Mouse (Mus musculus): ENCODE data around the gene Myh9. TPM values are rescaled to one million over a fixed set of nuclear protein-coding genes. Genes with fewer than 3 reads are reported as not detected.

Myh9 gene
- total RNA-seq, 1 experiment from 2014 or later, result 302 TPM

- no peak for ATAC-seq (replicated peaks in 1 of 2; ENCODE audit: insufficient read depth in 1 of 2, low FRiP score in 2 of 2, low TSS enrichment in 1 of 2, low read depth in 1 of 2, poor library complexity in 2 of 2, severe bottlenecking in 2 of 2)
Measured at GRCm38 (mm10) chr15:77836692-77837443, 5.1 kb downstream of the Myh9 start.

GRCm38 (mm10) chr15:77835930-77836653 is 5.9 kb downstream of the Myh9 start:
- no peak for ATAC-seq (replicated peaks in 1 of 2; ENCODE audit: insufficient read depth in 1 of 2, low FRiP score in 2 of 2, low TSS enrichment in 1 of 2, low read depth in 1 of 2, poor library complexity in 2 of 2, severe bottlenecking in 2 of 2)

DNA sequence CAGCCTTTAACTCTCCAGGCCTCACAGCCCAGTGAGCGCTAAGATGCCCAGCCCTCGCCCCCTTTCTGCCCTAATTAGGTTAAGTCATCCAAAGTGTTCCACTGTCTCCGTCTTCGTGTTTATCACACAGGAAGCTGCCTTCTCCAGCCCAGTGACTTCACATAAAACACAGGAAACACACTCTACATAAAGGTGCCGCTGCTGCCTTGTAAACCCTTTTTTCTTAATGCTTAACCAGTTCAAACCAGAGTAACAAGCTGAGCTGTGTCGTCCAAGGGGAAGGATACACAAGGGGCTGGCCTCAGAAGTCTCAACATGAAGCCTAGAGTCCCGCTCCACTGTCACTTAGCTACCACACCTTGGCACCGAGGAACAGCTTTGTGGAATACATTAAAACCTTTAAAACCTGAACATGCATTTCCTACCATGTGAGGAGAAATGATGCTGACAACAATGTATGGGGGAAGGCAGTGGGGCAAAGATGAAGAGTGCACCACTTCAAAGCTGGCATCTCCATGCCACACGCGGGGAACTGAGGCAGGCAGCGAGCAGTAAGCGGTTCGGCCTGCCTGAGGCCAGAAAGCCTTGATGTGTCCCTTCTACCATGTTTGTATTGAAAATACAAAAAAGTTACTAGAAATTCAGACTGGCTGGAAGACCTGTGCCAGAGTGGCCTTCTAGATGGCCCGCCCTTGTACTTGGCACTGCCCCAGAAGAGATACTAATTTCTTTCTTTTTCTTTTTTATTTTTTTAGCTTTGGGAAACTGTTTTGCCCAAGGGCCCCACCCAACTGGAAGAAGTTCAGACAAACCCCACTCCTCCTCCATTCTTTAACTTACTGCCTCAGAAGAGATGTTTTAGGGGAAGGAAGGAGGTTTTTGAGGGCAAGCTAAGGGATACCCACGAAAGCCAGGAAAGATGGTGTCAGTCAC is 7.4 kb downstream of the Myh9 start:
- peak; percentile 45 to 54 for ATAC-seq (replicated peaks in 1 of 2; ENCODE audit: insufficient read depth in 1 of 2, low FRiP score in 2 of 2, low TSS enrichment in 1 of 2, low read depth in 1 of 2, poor library complexity in 2 of 2, severe bottlenecking in 2 of 2)

DNA sequence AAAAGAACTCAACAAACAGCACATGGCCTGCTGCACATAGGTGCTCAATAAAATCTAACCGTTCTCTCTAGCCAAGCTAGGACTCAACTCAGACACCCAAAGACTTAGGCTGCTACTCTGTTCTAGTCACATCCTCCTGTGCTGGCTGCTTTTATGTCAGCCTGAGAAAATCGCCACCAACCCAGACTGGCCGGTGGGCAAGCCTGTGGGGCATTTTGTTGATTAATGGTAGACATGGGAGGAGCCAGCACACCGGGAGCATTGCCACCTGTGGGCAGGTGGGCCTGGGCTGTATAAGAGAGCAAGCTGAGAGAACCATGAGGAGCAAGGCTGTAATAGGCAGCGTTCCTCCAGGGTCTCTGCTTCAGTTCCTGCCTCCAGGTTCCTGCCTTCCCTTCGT is 8.2 kb downstream of the Myh9 start:
- ATAC-seq (replicated peaks in 1 of 2; ENCODE audit: insufficient read depth in 1 of 2, low FRiP score in 2 of 2, low TSS enrichment in 1 of 2, low read depth in 1 of 2, poor library complexity in 2 of 2, severe bottlenecking in 2 of 2), result no peak

GRCm38 (mm10) chr15:77833083-77833482 is 8.9 kb downstream of the Myh9 start:
- ATAC-seq (replicated peaks in 1 of 2; ENCODE audit: insufficient read depth in 1 of 2, low FRiP score in 2 of 2, low TSS enrichment in 1 of 2, low read depth in 1 of 2, poor library complexity in 2 of 2, severe bottlenecking in 2 of 2), result no peak

- no peak for ATAC-seq (replicated peaks in 1 of 2; ENCODE audit: insufficient read depth in 1 of 2, low FRiP score in 2 of 2, low TSS enrichment in 1 of 2, low read depth in 1 of 2, poor library complexity in 2 of 2, severe bottlenecking in 2 of 2)
Measured at GRCm38 (mm10) chr15:77832458-77832904, 9.5 kb downstream of the Myh9 start.

DNA sequence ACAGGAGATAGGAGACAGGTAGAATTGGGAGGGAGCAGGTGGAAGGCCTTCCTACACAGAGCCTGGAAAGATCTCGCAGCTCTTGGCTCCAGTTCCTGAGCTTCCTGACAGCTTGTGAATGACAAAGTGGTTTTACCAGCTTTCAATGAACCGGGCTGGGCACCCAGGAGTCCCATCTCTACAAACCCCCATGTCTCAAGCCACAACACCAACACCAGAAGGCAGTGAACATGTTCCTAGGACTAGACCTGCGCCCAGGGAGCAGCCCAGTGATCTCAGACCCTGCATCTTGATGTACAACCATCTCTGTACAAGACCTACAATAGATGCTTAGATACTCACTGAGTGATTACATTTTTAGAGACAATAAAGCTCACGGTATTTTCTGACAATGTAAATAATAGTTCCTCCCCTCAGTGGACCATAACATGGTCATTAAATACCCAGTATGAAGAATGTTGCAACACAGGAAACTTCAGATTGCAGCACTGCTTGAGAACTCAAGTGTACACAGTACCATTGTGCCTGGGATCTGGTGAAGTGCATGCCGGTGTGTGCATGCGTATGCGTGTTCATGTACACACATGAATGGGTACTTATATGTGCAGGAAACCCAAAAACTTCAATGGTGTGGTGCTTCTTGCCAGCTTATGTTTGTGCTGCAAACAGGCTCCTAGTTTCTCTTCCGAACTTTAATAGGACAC is 10.1 kb downstream of the Myh9 start:
- no peak; a peak in 1 of 4 replicates for ATAC-seq (replicated peaks in 1 of 2; ENCODE audit: insufficient read depth in 1 of 2, low FRiP score in 2 of 2, low TSS enrichment in 1 of 2, low read depth in 1 of 2, poor library complexity in 2 of 2, severe bottlenecking in 2 of 2)

GRCm38 (mm10) chr15:77831138-77831579 is 10.8 kb downstream of the Myh9 start:
- peak; percentile 5 to 22; a peak in 1 of 4 replicates for ATAC-seq (replicated peaks in 1 of 2; ENCODE audit: insufficient read depth in 1 of 2, low FRiP score in 2 of 2, low TSS enrichment in 1 of 2, low read depth in 1 of 2, poor library complexity in 2 of 2, severe bottlenecking in 2 of 2)

GRCm38 (mm10) chr15:77830481-77831137 is 11.4 kb downstream of the Myh9 start:
- peak; percentile 31 to 49; a peak in 1 of 4 replicates for ATAC-seq (replicated peaks in 1 of 2; ENCODE audit: insufficient read depth in 1 of 2, low FRiP score in 2 of 2, low TSS enrichment in 1 of 2, low read depth in 1 of 2, poor library complexity in 2 of 2, severe bottlenecking in 2 of 2)

GRCm38 (mm10) chr15:77829542-77829941 is 12.4 kb downstream of the Myh9 start:
- ATAC-seq (replicated peaks in 1 of 2; ENCODE audit: insufficient read depth in 1 of 2, low FRiP score in 2 of 2, low TSS enrichment in 1 of 2, low read depth in 1 of 2, poor library complexity in 2 of 2, severe bottlenecking in 2 of 2), result no peak

DNA sequence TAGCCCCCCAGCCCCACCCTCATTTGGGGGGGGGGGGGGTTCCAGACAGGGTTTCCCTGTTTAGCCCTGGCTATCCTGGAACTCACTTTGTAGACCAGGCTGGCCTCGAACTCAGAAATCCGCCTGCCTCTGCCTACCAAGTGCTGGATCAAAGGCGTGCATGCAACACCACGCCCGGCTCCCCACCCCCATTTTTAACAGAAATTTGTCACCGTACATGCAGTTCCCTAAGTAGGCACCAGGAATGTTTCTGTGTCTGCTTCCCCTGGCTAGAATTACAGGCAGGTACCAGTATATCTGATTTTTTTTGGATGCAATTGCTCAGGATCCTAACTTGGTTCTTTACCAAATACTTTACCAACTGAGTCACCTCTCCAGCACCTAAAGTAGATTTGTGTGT is 13.1 kb downstream of the Myh9 start:
- ATAC-seq (replicated peaks in 1 of 2; ENCODE audit: insufficient read depth in 1 of 2, low FRiP score in 2 of 2, low TSS enrichment in 1 of 2, low read depth in 1 of 2, poor library complexity in 2 of 2, severe bottlenecking in 2 of 2), result no peak

DNA sequence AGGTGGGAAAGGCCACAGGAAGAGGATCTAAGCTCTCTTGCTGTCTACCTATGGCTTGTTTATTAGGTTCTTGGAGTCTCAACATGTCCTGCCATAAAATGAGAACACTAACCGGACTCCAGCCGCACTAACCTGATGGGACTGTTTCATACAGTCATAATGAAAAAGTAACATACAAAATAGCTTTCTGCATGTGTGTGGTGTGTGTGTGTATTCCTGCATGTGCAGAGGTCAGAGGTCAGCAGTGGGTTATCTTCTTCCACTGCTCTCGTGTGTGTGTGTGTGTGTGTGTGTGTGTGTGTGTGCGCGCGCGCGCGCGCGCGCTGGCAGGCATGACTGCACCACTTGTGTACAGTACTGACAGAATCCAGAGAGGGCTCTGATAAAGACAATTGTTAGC is 13.7 kb downstream of the Myh9 start:
- no peak for ATAC-seq (replicated peaks in 1 of 2; ENCODE audit: insufficient read depth in 1 of 2, low FRiP score in 2 of 2, low TSS enrichment in 1 of 2, low read depth in 1 of 2, poor library complexity in 2 of 2, severe bottlenecking in 2 of 2)

GRCm38 (mm10) chr15:77827794-77828193 is 14.2 kb downstream of the Myh9 start:
- ATAC-seq (replicated peaks in 1 of 2; ENCODE audit: insufficient read depth in 1 of 2, low FRiP score in 2 of 2, low TSS enrichment in 1 of 2, low read depth in 1 of 2, poor library complexity in 2 of 2, severe bottlenecking in 2 of 2), result peak; percentile 35 to 38; a peak in 2 of 4 replicates

DNA sequence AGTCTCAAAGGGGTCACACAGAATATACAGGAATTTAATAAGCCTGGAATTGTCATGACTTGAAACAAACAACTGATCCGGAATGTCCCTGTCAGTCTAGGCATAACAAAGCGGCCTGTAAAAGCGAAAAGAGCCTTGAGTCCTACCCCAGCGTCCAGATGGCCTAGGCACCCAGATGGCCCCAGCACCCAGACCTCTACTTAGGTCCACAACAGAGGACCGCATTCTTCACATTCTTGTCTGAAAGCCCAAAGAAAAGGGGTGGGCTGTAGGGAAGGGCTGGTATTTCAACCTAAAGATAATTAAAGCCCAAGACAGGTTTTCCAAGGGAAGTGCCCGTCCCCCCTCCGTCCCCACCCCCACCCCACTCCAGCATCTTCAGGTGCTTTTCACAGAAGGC is 14.6 kb downstream of the Myh9 start:
- ATAC-seq (replicated peaks in 1 of 2; ENCODE audit: insufficient read depth in 1 of 2, low FRiP score in 2 of 2, low TSS enrichment in 1 of 2, low read depth in 1 of 2, poor library complexity in 2 of 2, severe bottlenecking in 2 of 2), result no peak

DNA sequence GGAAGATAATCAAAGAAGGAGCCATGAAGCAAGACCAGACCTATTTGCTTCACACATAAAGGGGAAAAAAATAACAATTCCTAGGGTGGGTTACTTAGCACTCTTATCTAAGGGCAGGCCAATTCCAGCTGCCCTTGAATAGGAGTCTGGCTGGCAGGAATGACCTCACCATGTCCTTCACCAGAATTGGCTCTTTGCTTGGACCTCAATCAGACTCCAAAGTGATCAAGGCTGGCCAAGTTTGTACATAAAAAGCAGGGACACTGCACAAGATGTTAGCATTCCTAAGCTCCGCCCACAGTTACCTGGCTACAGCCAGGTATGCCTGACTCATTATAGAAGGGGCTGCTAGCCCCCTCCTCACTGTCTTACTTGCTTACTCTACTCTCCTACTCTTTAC is 16.6 kb downstream of the Myh9 start:
- ATAC-seq (replicated peaks in 1 of 2; ENCODE audit: insufficient read depth in 1 of 2, low FRiP score in 2 of 2, low TSS enrichment in 1 of 2, low read depth in 1 of 2, poor library complexity in 2 of 2, severe bottlenecking in 2 of 2), result no peak

GRCm38 (mm10) chr15:77824321-77824720 is 17.7 kb downstream of the Myh9 start:
- no peak for ATAC-seq (replicated peaks in 1 of 2; ENCODE audit: insufficient read depth in 1 of 2, low FRiP score in 2 of 2, low TSS enrichment in 1 of 2, low read depth in 1 of 2, poor library complexity in 2 of 2, severe bottlenecking in 2 of 2)

- ATAC-seq (replicated peaks in 1 of 2; ENCODE audit: insufficient read depth in 1 of 2, low FRiP score in 2 of 2, low TSS enrichment in 1 of 2, low read depth in 1 of 2, poor library complexity in 2 of 2, severe bottlenecking in 2 of 2), result no peak
Measured at GRCm38 (mm10) chr15:77823634-77824033, 18.3 kb downstream of the Myh9 start.
